Mouse (Mus musculus): ENCODE data around the gene Purb. TPM values are rescaled to one million over a fixed set of nuclear protein-coding genes. Genes with fewer than 3 reads are reported as not detected.

Purb gene
- total and polyA plus RNA-seq, 2 experiments from 2014 or later = 17.1 to 36.9 TPM

- no peaks in the 10 kb centered on the region for H3K36me3 ChIP-seq (ENCODE audit: insufficient read depth, low read length)
- H3K27me3 ChIP-seq (ENCODE audit: insufficient read depth, low read length) = no peaks in the 10 kb centered on the region
- no peak overlapping the region for H3K9ac ChIP-seq (replicated peaks; ENCODE audit: low read length)
- H3K27ac ChIP-seq = no peak overlapping the region
- H3K4me2 ChIP-seq (ENCODE audit: low read depth, low read length) = no peak overlapping the region
- no peaks in the 10 kb centered on the region for H3K4me1 ChIP-seq (ENCODE audit: insufficient read depth, low read length)
- H3K9me3 ChIP-seq (ENCODE audit: low read length) = no peaks in the 10 kb centered on the region
- WGBS = 94% methylated on average over 2 of the region's 2 CpGs
- H3K4me3 ChIP-seq (ENCODE audit: low read length) = no peak overlapping the region
- TF ChIP-seq CTCF (IDR thresholded peaks at IDR 0.05; ENCODE audit: low read depth) = no peak
- no peak for DNase-seq (ENCODE audit: low spot score)
- ATAC-seq = no peak
These were observed 26.8 kb upstream of the Purb start for GRCm38 (mm10) chr11:6502506-6502905.

GRCm38 (mm10) chr11:6497311-6497948 is 21.7 kb upstream of the Purb start:
- TF ChIP-seq CTCF (IDR thresholded peaks at IDR 0.05; ENCODE audit: low read depth) = no peak
- DNase-seq (ENCODE audit: low spot score) (no peak), ATAC-seq (0 out of 2 replicates have a peak, but pooled peaks have one; percentile 40)
- no peak overlapping the region for H3K27ac ChIP-seq
- no peaks in the 10 kb centered on the region for H3K4me1 ChIP-seq (ENCODE audit: insufficient read depth, low read length)
- H3K4me3 ChIP-seq (ENCODE audit: low read length) = no peak overlapping the region
- no peaks in the 10 kb centered on the region for H3K36me3 ChIP-seq (ENCODE audit: insufficient read depth, low read length)
- 64% methylated on average over 12 of the region's 12 CpGs for WGBS
- H3K9me3 ChIP-seq (ENCODE audit: low read length) = no peaks in the 10 kb centered on the region
- no peak overlapping the region for H3K9ac ChIP-seq (replicated peaks; ENCODE audit: low read length)
- H3K27me3 ChIP-seq (ENCODE audit: insufficient read depth, low read length) = no peaks in the 10 kb centered on the region
- H3K4me2 ChIP-seq (ENCODE audit: low read depth, low read length) = no peak overlapping the region

- 34% methylated on average over 6 of the region's 6 CpGs for WGBS
- H3K4me1 ChIP-seq (ENCODE audit: insufficient read depth, low read length) = no peaks in the 10 kb centered on the region
- no peak overlapping the region for H3K4me2 ChIP-seq (ENCODE audit: low read depth, low read length)
These were observed 14.2 kb upstream of the Purb start for GRCm38 (mm10) chr11:6489691-6490503.

GRCm38 (mm10) chr11:6489257-6489656 is 13.5 kb upstream of the Purb start:
- WGBS = 31% methylated on average over 7 of the region's 7 CpGs
- H3K4me2 ChIP-seq (ENCODE audit: low read depth, low read length) = no peak overlapping the region
- H3K27me3 ChIP-seq (ENCODE audit: insufficient read depth, low read length) = no peaks in the 10 kb centered on the region
- H3K9me3 ChIP-seq (ENCODE audit: low read length) = no peaks in the 10 kb centered on the region
- H3K4me1 ChIP-seq (ENCODE audit: insufficient read depth, low read length) = no peaks in the 10 kb centered on the region
- peak overlapping the region; percentile 38; the same call in 1 of the 2 replicates for H3K27ac ChIP-seq
- DNase-seq (ENCODE audit: low spot score) = peak; percentile 55
- no peaks in the 10 kb centered on the region for H3K36me3 ChIP-seq (ENCODE audit: insufficient read depth, low read length)
- no peak for TF ChIP-seq CTCF (IDR thresholded peaks at IDR 0.05; ENCODE audit: low read depth)
- H3K9ac ChIP-seq (replicated peaks; ENCODE audit: low read length) = no peak overlapping the region
- peak; percentile 80 for ATAC-seq
- no peak overlapping the region for H3K4me3 ChIP-seq (ENCODE audit: low read length)

More at GRCm38 (mm10) chr11:6489691-6490503, 14.2 kb upstream of the Purb start:
- peak; percentile 71 for DNase-seq (ENCODE audit: low spot score)
- Histone ChIP-seq H3K36me3 (ENCODE audit: insufficient read depth, low read length) (no peaks in the 10 kb centered on the region), H3K9me3 (ENCODE audit: low read length) (no peaks in the 10 kb centered on the region), H3K27me3 (ENCODE audit: insufficient read depth, low read length) (no peaks in the 10 kb centered on the region), H3K4me3 (ENCODE audit: low read length) (no peak overlapping the region), H3K27ac (peak overlapping the region; percentile 38; the same call in 1 of the 2 replicates), H3K9ac (replicated peaks; ENCODE audit: low read length) (no peak overlapping the region)
- TF ChIP-seq CTCF (IDR thresholded peaks at IDR 0.05; ENCODE audit: low read depth) = peak; percentile 66
- ATAC-seq = peak; percentile 77

GRCm38 (mm10) chr11:6488041-6488684 is 12.4 kb upstream of the Purb start:
- ATAC-seq (no peak), DNase-seq (ENCODE audit: low spot score) (no peak)
- TF ChIP-seq CTCF (IDR thresholded peaks at IDR 0.05; ENCODE audit: low read depth) = no peak
- no peak overlapping the region for H3K27ac ChIP-seq
- WGBS = 97% methylated on average over 5 of the region's 5 CpGs
- no peak overlapping the region for H3K4me3 ChIP-seq (ENCODE audit: low read length)
- no peak overlapping the region for H3K4me2 ChIP-seq (ENCODE audit: low read depth, low read length)
- no peaks in the 10 kb centered on the region for H3K27me3 ChIP-seq (ENCODE audit: insufficient read depth, low read length)
- no peaks in the 10 kb centered on the region for H3K4me1 ChIP-seq (ENCODE audit: insufficient read depth, low read length)
- H3K36me3 ChIP-seq (ENCODE audit: insufficient read depth, low read length) = no peaks in the 10 kb centered on the region
- H3K9me3 ChIP-seq (ENCODE audit: low read length) = no peaks in the 10 kb centered on the region
- no peak overlapping the region for H3K9ac ChIP-seq (replicated peaks; ENCODE audit: low read length)

GRCm38 (mm10) chr11:6487496-6487895 is 11.8 kb upstream of the Purb start:
- Histone ChIP-seq H3K4me1 (ENCODE audit: insufficient read depth, low read length) (0 out of 2 replicates have a peak, but pooled peaks cover 5% of the 10 kb centered on the region), H3K27me3 (ENCODE audit: insufficient read depth, low read length) (no peaks in the 10 kb centered on the region), H3K27ac (no peak overlapping the region), H3K9ac (replicated peaks; ENCODE audit: low read length) (no peak overlapping the region), H3K9me3 (ENCODE audit: low read length) (no peaks in the 10 kb centered on the region), H3K4me3 (ENCODE audit: low read length) (no peak overlapping the region), H3K4me2 (ENCODE audit: low read depth, low read length) (no peak overlapping the region), H3K36me3 (ENCODE audit: insufficient read depth, low read length) (no peaks in the 10 kb centered on the region)
- no peak for TF ChIP-seq CTCF (IDR thresholded peaks at IDR 0.05; ENCODE audit: low read depth)
- ATAC-seq = no peak
- 58% methylated on average over 7 of the region's 7 CpGs for WGBS
- DNase-seq (ENCODE audit: low spot score) = no peak

Data from hindbrain, postnatal 0 days (tissue).